Mouse (Mus musculus) large intestine, adult 2 months (tissue): ENCODE measurements around the gene Fgb. TPM values are rescaled to one million over a fixed set of nuclear protein-coding genes. Genes with fewer than 3 reads are reported as not detected.

Source experiments
- DNase-seq: peaks from one replicate; pipeline ENCODE4 v3.0.0-alpha.2; 2012; ENCODE audit warnings: low read depth, low spot score
- WGBS: fragments of 180-500 bp; shearing (Covaris S2); methylation state at CpG from one replicate; pipeline ENCODE4 v1.1.7; 2018; 5-methylcytosine and 5-hydroxymethylcytosine counted together
- polyA plus RNA-seq: library from polyadenylated mRNA; depleted of rRNA; stranded (reverse); fragments of >200 nt; gene quantifications from 2 replicates; pipeline ENCODE4 v1.2.3, GENCODE M21; 2012

Fgb gene
- polyA plus RNA-seq, 1 experiment: 0.07 TPM

GRCm38 (mm10) chr3:83032746-83033308 is 16.8 kb downstream of the Fgb start:
- no peak for DNase-seq
- WGBS: 66% methylated on average over 13 of the region's 13 CpGs

GRCm38 (mm10) chr3:83030331-83030730 is 19.3 kb downstream of the Fgb start:
- 86% methylated on average over 4 of the region's 4 CpGs for WGBS
- no peak for DNase-seq

- no peak for DNase-seq
- 93% methylated on average over 9 of the region's 9 CpGs for WGBS
Measured at GRCm38 (mm10) chr3:83027546-83028251, 22.0 kb downstream of the Fgb start.

- DNase-seq: no peak
- WGBS: 60% methylated on average over 9 of the region's 9 CpGs
Measured at GRCm38 (mm10) chr3:83025475-83026301, 24.0 kb downstream of the Fgb start, which contains the start of gene Fga. Gene Fga (plus strand): TSS chr3:83026076.

GRCm38 (mm10) chr3:83025036-83025435 is 24.6 kb downstream of the Fgb start:
- no peak for DNase-seq
- 84% methylated on average over 6 of the region's 6 CpGs for WGBS

GRCm38 (mm10) chr3:83021176-83021575 is 28.5 kb downstream of the Fgb start:
- no peak for DNase-seq
- WGBS: 76% methylated on average over 5 of the region's 5 CpGs

GRCm38 (mm10) chr3:83020387-83020786 is 29.3 kb downstream of the Fgb start:
- peak; percentile 16 for DNase-seq
- WGBS: 32% methylated on average over 2 of the region's 2 CpGs

- no peak for DNase-seq
- WGBS: 73% methylated on average over 1 of the region's 1 CpGs
Measured at GRCm38 (mm10) chr3:83016236-83016635, 33.4 kb downstream of the Fgb start.

- no peak for DNase-seq
Measured at GRCm38 (mm10) chr3:83013951-83014350, 35.7 kb downstream of the Fgb start.

GRCm38 (mm10) chr3:83012636-83013035 is 37.0 kb downstream of the Fgb start:
- no peak for DNase-seq
- WGBS: 91% methylated on average over 19 of the region's 19 CpGs

More at GRCm38 (mm10) chr3:83013951-83014350, 35.7 kb downstream of the Fgb start:
- 71% methylated on average over 10 of the region's 10 CpGs for WGBS

- WGBS: 78% methylated on average over 4 of the region's 4 CpGs
Measured at GRCm38 (mm10) chr3:83011565-83011964, 38.1 kb downstream of the Fgb start.

GRCm38 (mm10) chr3:83011136-83011535 is 38.5 kb downstream of the Fgb start:
- no peak for DNase-seq
- 85% methylated on average over 4 of the region's 4 CpGs for WGBS

More at GRCm38 (mm10) chr3:83011565-83011964, 38.1 kb downstream of the Fgb start:
- no peak for DNase-seq

GRCm38 (mm10) chr3:83010291-83010690 is 39.4 kb downstream of the Fgb start:
- DNase-seq: no peak
- WGBS: 51% methylated on average over 11 of the region's 11 CpGs

- WGBS: 48% methylated on average over 7 of the region's 7 CpGs
- DNase-seq: no peak
Measured at GRCm38 (mm10) chr3:83007557-83007956, 42.1 kb downstream of the Fgb start, which contains the start of gene Fgg. Gene Fgg (plus strand): TSS chr3:83007724.

- no peak for DNase-seq
- 93% methylated on average over 7 of the region's 7 CpGs for WGBS
Measured at GRCm38 (mm10) chr3:83004801-83005200, 44.9 kb downstream of the Fgb start.

- WGBS: 84% methylated on average over 8 of the region's 8 CpGs
- DNase-seq: no peak
Measured at GRCm38 (mm10) chr3:83003068-83003467, 46.6 kb downstream of the Fgb start.

GRCm38 (mm10) chr3:83002191-83002590 is 47.5 kb downstream of the Fgb start:
- 0% methylated on average over 2 of the region's 2 CpGs for WGBS

GRCm38 (mm10) chr3:82999995-83000394 is 49.7 kb downstream of the Fgb start:
- no peak for DNase-seq
- WGBS: 42% methylated on average over 9 of the region's 9 CpGs

More at GRCm38 (mm10) chr3:83002191-83002590, 47.5 kb downstream of the Fgb start:
- peak; percentile 10 for DNase-seq

- 28% methylated on average over 8 of the region's 8 CpGs for WGBS
- peak; percentile 50 for DNase-seq
Measured at GRCm38 (mm10) chr3:82998772-82999463, 50.7 kb downstream of the Fgb start.

- no peak for DNase-seq
- WGBS: 69% methylated on average over 3 of the region's 3 CpGs
Measured at GRCm38 (mm10) chr3:82996656-82997055, 53.0 kb downstream of the Fgb start.
